Mouse (Mus musculus) heart, postnatal 0 days (tissue): ENCODE data around the gene Ccn1.

ENCODE experiments used
- CTCF ChIP-seq: IDR thresholded peaks from 2 replicates; pipeline ENCODE4 v1.5.1; 2016; ENCODE audit warnings: antibody characterized with exemption, control low read depth, low read depth
- EP300 ChIP-seq: IDR thresholded peaks from 2 replicates; pipeline ENCODE4 v1.6.1; 2016; ENCODE audit warnings: antibody characterized with exemption, low read depth

- TF ChIP-seq EP300, result no peak
- no peak for TF ChIP-seq CTCF
These were observed 30.9 kb upstream of the Ccn1 start for GRCm38 (mm10) chr3:145680686-145681085.
